Mouse (Mus musculus): Measurements from ENCODE around the gene Kcnq1. TPM values are rescaled to one million over a fixed set of nuclear protein-coding genes. Genes with fewer than 3 reads are reported as not detected.

Gene Kcnq1
- polyA plus RNA-seq, 1 experiment = 41.8 TPM

DNA sequence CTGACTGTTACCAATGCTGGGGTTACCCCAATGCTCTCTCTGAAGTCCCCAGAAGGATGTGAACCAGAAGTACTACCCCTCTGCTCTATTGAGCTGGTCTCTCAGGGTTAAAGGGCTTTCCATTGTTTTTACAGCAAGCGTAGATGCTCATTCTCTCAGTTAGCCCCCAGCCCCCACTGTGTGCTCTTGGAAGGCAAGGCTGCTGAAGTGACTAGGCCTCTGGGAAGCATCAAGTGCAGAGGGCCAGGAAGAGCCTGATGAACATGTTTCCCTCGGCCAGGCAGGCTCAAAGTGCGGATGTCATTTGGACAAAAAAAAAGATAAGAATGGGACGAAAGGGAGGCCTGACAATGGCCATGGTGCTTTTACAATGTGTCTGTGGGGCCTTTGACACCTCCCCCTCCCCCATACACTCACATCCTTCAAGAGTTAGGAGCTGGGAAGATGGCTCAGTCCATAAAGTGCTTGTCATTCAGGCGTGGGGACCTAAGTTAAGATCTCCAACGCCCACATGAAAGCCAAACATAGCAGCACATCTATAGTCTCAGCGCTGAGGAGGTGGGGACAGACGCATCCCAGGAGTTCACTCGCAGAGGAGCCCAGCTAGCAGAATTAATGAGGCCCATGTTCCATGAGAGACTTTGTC lies 196.6 kb downstream of the Kcnq1 start:
- H3K27me3 ChIP-seq (ENCODE audit: control insufficient read depth, insufficient read depth, low read length) = no peaks in the 10 kb centered on the region
- no peak overlapping the region for H3K27ac ChIP-seq (ENCODE audit: insufficient read depth, low read depth, low read length)
- peaks cover 2% of the 10 kb centered on the region for H3K36me3 ChIP-seq (ENCODE audit: control insufficient read depth, insufficient read depth, low read length)
- H3K4me1 ChIP-seq (ENCODE audit: control insufficient read depth, insufficient read depth, insufficient read length, low read length) = 0 out of 2 replicates have a peak, but pooled peaks cover 3% of the 10 kb centered on the region
- H3K4me3 ChIP-seq (ENCODE audit: low read depth, low read length) = no peak overlapping the region
- WGBS = 75% methylated on average over 9 of the region's 9 CpGs
- TF ChIP-seq CTCF (IDR thresholded peaks at IDR 0.05; ENCODE audit: extremely low read depth, insufficient read length, insufficient replicate concordance, low read depth, low read length) = no peak
- no peak for TF ChIP-seq POLR2A (IDR thresholded peaks at IDR 0.05; ENCODE audit: low read depth, low read length)

DNA sequence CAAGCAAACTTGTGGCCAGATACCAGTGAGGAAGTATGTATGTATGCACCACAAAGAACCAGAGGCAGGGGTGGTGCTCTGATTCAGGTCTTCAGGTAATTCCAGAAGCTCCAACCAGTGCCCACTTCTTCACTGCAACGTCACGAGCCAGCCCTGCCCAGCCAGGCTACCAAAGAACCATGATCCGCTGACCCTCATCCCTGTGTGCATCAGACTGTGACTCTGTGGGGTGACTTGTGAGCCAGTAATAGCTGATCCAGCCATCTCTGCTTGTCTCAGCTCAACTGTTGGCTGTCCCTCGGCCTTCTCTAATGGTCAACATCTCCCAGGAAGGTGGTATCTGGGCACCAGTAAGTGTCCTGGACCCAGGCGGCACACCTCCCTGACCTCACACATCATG lies 197.4 kb downstream of the Kcnq1 start:
- Histone ChIP-seq H3K27ac (ENCODE audit: insufficient read depth, low read depth, low read length) (no peak overlapping the region), H3K4me3 (ENCODE audit: low read depth, low read length) (no peak overlapping the region), H3K4me1 (ENCODE audit: control insufficient read depth, insufficient read depth, insufficient read length, low read length) (0 out of 2 replicates have a peak, but pooled peaks cover 3% of the 10 kb centered on the region), H3K27me3 (ENCODE audit: control insufficient read depth, insufficient read depth, low read length) (no peaks in the 10 kb centered on the region), H3K36me3 (ENCODE audit: control insufficient read depth, insufficient read depth, low read length) (no peaks in the 10 kb centered on the region; the same call in 1 of the 2 replicates)
- TF ChIP-seq CTCF (IDR thresholded peaks at IDR 0.05; ENCODE audit: extremely low read depth, insufficient read length, insufficient replicate concordance, low read depth, low read length) = no peak
- TF ChIP-seq POLR2A (IDR thresholded peaks at IDR 0.05; ENCODE audit: low read depth, low read length) = no peak
- WGBS = 91% methylated on average over 5 of the region's 5 CpGs

DNA sequence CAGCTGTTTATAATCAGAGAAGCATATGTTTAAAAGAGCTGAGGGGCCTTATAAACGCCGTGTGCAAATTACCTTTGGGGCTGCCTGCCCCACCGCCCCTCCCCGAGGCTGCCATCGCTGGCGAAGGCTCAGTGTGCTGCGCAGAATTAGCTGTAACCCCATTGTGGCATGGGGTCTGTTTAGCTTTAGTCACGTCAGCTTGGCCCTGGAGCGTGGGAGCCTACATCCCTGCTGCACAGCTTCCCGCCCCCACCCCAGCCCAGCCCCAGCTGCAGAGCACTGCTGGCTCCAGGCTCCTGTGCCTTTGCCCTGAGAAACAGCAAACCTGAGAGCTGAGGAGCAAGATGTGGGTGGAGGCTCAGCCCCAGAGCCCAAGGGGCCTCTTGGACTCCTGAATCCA lies 199.6 kb downstream of the Kcnq1 start:
- 76% methylated on average over 10 of the region's 10 CpGs for WGBS
- no peak overlapping the region for H3K27ac ChIP-seq (ENCODE audit: insufficient read depth, low read depth, low read length)

DNA sequence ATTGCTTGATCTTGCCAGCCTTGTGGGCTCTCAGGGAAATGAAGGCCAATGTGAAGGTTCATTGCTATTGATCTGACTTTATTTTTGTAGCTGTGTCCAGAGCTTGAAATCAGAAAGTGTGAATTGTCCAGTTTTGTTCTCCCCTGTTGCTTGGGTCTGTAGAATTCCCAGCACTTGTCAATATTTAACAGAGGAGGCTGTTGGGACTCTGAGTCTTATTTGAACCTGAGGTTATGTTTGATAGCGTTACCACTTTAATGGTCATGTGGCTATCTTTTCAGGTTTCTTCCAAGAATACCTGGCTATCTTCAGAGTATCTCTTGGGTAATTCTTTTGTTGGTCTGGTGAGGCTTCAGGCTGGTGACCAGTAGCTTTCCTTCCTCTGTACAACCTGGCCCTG lies 201.8 kb downstream of the Kcnq1 start:
- Histone ChIP-seq H3K4me1 (ENCODE audit: control insufficient read depth, insufficient read depth, insufficient read length, low read length) (0 out of 2 replicates have a peak, but pooled peaks cover 3% of the 10 kb centered on the region), H3K27ac (ENCODE audit: insufficient read depth, low read depth, low read length) (no peak overlapping the region), H3K4me3 (ENCODE audit: low read depth, low read length) (no peak overlapping the region), H3K27me3 (ENCODE audit: control insufficient read depth, insufficient read depth, low read length) (no peaks in the 10 kb centered on the region), H3K36me3 (ENCODE audit: control insufficient read depth, insufficient read depth, low read length) (no peaks in the 10 kb centered on the region; the same call in 1 of the 2 replicates)
- no peak for TF ChIP-seq CTCF (IDR thresholded peaks at IDR 0.05; ENCODE audit: extremely low read depth, insufficient read length, insufficient replicate concordance, low read depth, low read length)
- no peak for TF ChIP-seq POLR2A (IDR thresholded peaks at IDR 0.05; ENCODE audit: low read depth, low read length)
- WGBS = 73% methylated on average over 1 of the region's 1 CpGs

More for the DNA sequence above, 199.6 kb downstream of the Kcnq1 start:
- no peaks in the 10 kb centered on the region; the same call in 1 of the 2 replicates for H3K36me3 ChIP-seq (ENCODE audit: control insufficient read depth, insufficient read depth, low read length)
- 0 out of 2 replicates have a peak, but pooled peaks cover 3% of the 10 kb centered on the region for H3K4me1 ChIP-seq (ENCODE audit: control insufficient read depth, insufficient read depth, insufficient read length, low read length)
- no peak overlapping the region for H3K4me3 ChIP-seq (ENCODE audit: low read depth, low read length)
- TF ChIP-seq CTCF (IDR thresholded peaks at IDR 0.05; ENCODE audit: extremely low read depth, insufficient read length, insufficient replicate concordance, low read depth, low read length) (no peak), POLR2A (IDR thresholded peaks at IDR 0.05; ENCODE audit: low read depth, low read length) (no peak)
- H3K27me3 ChIP-seq (ENCODE audit: control insufficient read depth, insufficient read depth, low read length) = no peaks in the 10 kb centered on the region

DNA sequence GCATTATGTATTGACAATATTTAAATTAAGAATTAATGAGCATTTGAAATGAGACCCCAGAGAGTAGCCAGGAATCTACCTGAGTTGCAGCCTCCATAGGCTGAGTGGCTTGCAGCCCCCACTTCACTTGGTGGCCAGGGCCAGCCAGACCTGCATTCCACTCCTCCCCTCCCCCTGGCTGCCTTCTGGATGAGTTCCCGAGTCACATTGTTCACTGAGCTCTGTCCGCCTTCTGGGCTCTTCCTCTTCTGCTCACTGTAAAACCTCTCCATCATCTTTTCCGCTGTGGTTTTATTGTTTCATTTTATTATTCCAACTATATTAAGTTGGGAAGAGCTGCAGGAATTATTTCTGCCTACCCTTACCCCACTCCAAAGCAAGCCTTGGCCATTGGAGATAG lies 204.1 kb downstream of the Kcnq1 start:
- H3K27ac ChIP-seq (ENCODE audit: insufficient read depth, low read depth, low read length) = no peak overlapping the region
- 72% methylated on average over 3 of the region's 3 CpGs for WGBS
- no peaks in the 10 kb centered on the region for H3K27me3 ChIP-seq (ENCODE audit: control insufficient read depth, insufficient read depth, low read length)
- H3K4me3 ChIP-seq (ENCODE audit: low read depth, low read length) = no peak overlapping the region
- H3K36me3 ChIP-seq (ENCODE audit: control insufficient read depth, insufficient read depth, low read length) = peaks cover 1% of the 10 kb centered on the region
- TF ChIP-seq POLR2A (IDR thresholded peaks at IDR 0.05; ENCODE audit: low read depth, low read length) (no peak), CTCF (IDR thresholded peaks at IDR 0.05; ENCODE audit: extremely low read depth, insufficient read length, insufficient replicate concordance, low read depth, low read length) (no peak)
- peaks cover 12% of the 10 kb centered on the region; the same call in 1 of the 2 replicates for H3K4me1 ChIP-seq (ENCODE audit: control insufficient read depth, insufficient read depth, insufficient read length, low read length)

DNA sequence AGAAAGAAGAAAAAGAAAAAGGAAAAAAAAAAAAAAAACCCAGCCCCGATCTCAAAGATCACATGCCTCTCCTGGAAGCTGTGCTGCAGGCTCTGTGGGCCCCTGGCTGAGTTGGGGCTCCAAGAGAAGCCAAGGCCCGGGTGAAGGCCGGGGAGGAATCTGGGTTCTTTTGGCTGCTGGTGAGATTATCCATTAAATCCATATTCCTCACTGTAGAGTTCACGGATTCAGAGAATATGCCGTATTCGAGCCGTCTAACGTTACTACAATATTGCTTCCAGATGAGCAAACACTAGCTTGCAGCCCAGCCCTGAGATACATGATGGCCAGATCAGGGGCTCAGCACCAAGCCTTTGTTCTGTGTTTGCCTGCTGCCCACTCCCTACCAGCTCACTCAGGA lies 204.7 kb downstream of the Kcnq1 start:
- WGBS = 86% methylated on average over 8 of the region's 8 CpGs

DNA sequence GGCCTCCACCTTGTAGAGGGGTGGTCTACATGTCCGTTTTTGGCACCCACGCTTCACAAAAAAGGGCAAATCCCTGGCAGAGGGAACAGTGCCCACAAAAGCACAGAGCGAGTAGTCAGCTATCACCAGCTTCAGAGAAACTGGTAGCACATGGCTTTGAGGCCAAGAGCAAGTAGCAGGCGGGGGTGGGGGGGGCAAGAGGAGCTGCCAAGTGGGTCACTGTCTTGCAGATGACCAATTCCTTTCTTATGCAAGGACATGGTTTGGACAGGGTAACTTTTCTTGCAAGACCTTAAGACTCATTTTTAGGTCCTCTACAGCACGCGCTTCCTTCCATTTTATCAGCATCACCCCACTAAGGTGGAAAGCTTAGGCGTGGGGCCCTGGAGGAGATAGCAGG lies 205.3 kb downstream of the Kcnq1 start:
- Histone ChIP-seq H3K4me3 (ENCODE audit: low read depth, low read length) (no peak overlapping the region), H3K27ac (ENCODE audit: insufficient read depth, low read depth, low read length) (no peak overlapping the region), H3K4me1 (ENCODE audit: control insufficient read depth, insufficient read depth, insufficient read length, low read length) (peaks cover 9% of the 10 kb centered on the region; the same call in 1 of the 2 replicates), H3K36me3 (ENCODE audit: control insufficient read depth, insufficient read depth, low read length) (peaks cover 3% of the 10 kb centered on the region), H3K27me3 (ENCODE audit: control insufficient read depth, insufficient read depth, low read length) (no peaks in the 10 kb centered on the region)
- 92% methylated on average over 7 of the region's 7 CpGs for WGBS
- TF ChIP-seq CTCF (IDR thresholded peaks at IDR 0.05; ENCODE audit: extremely low read depth, insufficient read length, insufficient replicate concordance, low read depth, low read length) (no peak), POLR2A (IDR thresholded peaks at IDR 0.05; ENCODE audit: low read depth, low read length) (no peak)

More for the DNA sequence above, 204.7 kb downstream of the Kcnq1 start:
- no peaks in the 10 kb centered on the region for H3K27me3 ChIP-seq (ENCODE audit: control insufficient read depth, insufficient read depth, low read length)
- no peak overlapping the region for H3K4me3 ChIP-seq (ENCODE audit: low read depth, low read length)
- H3K27ac ChIP-seq (ENCODE audit: insufficient read depth, low read depth, low read length) = no peak overlapping the region
- H3K4me1 ChIP-seq (ENCODE audit: control insufficient read depth, insufficient read depth, insufficient read length, low read length) = peaks cover 10% of the 10 kb centered on the region; the same call in 1 of the 2 replicates
- H3K36me3 ChIP-seq (ENCODE audit: control insufficient read depth, insufficient read depth, low read length) = peaks cover 3% of the 10 kb centered on the region
- TF ChIP-seq CTCF (IDR thresholded peaks at IDR 0.05; ENCODE audit: extremely low read depth, insufficient read length, insufficient replicate concordance, low read depth, low read length) (no peak), POLR2A (IDR thresholded peaks at IDR 0.05; ENCODE audit: low read depth, low read length) (no peak)
